Comparison of ENCODE assay signal across 8 mouse cellular contexts in the genomic region with DNA sequence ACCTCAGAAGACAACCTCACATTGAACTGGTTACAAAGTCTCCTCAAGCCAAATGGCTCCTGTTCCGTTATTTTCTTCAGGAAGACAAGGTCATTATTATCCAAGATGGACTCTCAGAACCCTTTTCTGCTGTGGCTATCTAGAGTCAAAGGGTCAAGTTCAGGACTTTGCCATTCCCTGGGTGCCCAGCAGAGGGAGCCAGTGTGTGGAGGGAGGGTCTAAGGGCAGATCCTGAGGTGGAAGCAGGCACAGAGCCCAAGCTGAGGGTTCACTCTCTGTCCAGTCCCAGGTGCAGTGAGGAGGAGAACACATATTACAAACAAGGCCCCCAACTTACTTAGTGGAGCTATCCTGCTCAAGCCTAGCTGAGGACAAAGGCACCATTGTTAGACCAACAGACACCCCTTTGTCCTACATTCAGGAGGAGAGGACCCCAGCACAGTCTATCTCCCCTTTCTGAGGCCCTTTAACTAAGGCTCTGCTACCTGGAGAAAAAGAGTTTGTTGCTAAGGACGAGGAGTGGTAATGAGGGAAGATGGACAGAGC. TPM values are rescaled to one million over a fixed set of nuclear protein-coding genes. Genes with fewer than 3 reads are reported as not detected.
DNase-seq lines count a peak whose midpoint lies in the region; ATAC-seq and TF ChIP-seq lines count a peak whose summit lies in the region.
"Had no signal": no experiment of that assay in that cellular context is flagged by ENCODE, and none has a peak within 500 bp of the region (broad histone marks: within the 10 kb centered on the region; RNA-seq: fewer than 3 reads in every experiment).

No protein-coding gene starts in this region.

- no peaks in the 10 kb centered on the region for H3K27me3 ChIP-seq in MEL (ENCODE audit: control insufficient read depth in 1 of 2, insufficient read depth in 2 of 2, low read length in 2 of 2)
- H3K27me3 ChIP-seq in heart, embryonic 11.5 days (ENCODE audit: control insufficient read depth, insufficient read depth, low read length), result no peaks in the 10 kb centered on the region
- no peaks in the 10 kb centered on the region for H3K27me3 ChIP-seq in megakaryocyte, embryonic 14.5 days (replicated peaks)
- no peaks in the 10 kb centered on the region for H3K27me3 ChIP-seq in stomach, embryonic 14.5 days (ENCODE audit: control insufficient read depth, insufficient read depth, low read length)

- H3K79me2 ChIP-seq in MEL (ENCODE audit: control insufficient read depth, insufficient read depth, low read length, poor library complexity), result peaks cover 51% of the 10 kb centered on the region

- peak; percentile 64 to 73 (median 69) for TF ChIP-seq CTCF in MEL (IDR thresholded peaks at IDR 0.05 in 2 of 3, conservative IDR thresholded peaks at IDR 0.05 in 1 of 3; ENCODE audit: control insufficient read depth in 1 of 3, insufficient read depth in 1 of 3, low read depth in 2 of 3, low read length in 3 of 3, poor library complexity in 1 of 3, severe bottlenecking in 1 of 3)

- H3K9ac ChIP-seq in MEL (ENCODE audit: control insufficient read depth, low read depth, low read length, poor library complexity, severe bottlenecking), result peak overlapping the region; percentile 64
- peak overlapping the region; percentile 60 for H3K9ac ChIP-seq in heart, embryonic 11.5 days (ENCODE audit: low read depth, low read length)
- H3K9ac ChIP-seq in stomach, embryonic 14.5 days (replicated peaks; ENCODE audit: low read depth, low read length), result no peak overlapping the region

- H3K9me3 ChIP-seq in MEL (replicated peaks; ENCODE audit: insufficient read depth, low read length), result no peaks in the 10 kb centered on the region
- no peaks in the 10 kb centered on the region for H3K9me3 ChIP-seq in heart, embryonic 11.5 days (replicated peaks; ENCODE audit: control insufficient read depth, low read length)
- H3K9me3 ChIP-seq in megakaryocyte, embryonic 14.5 days, result no peaks in the 10 kb centered on the region
- no peaks in the 10 kb centered on the region for H3K9me3 ChIP-seq in stomach, embryonic 14.5 days (ENCODE audit: control insufficient read depth, low read depth, low read length)

- WGBS in heart, embryonic 11.5 days (ENCODE audit: insufficient replicate concordance), result 30% methylated on average over 2 of the region's 2 CpGs
- WGBS in stomach, embryonic 14.5 days, result 21% methylated on average over 2 of the region's 2 CpGs

- H3K27ac ChIP-seq in MEL (ENCODE audit: control insufficient read depth, low read depth, low read length), result peak overlapping the region; percentile 92
- H3K27ac ChIP-seq in heart, embryonic 11.5 days (ENCODE audit: low read depth, low read length), result peak overlapping the region; percentile 50
- no peak overlapping the region for H3K27ac ChIP-seq in stomach, embryonic 14.5 days (ENCODE audit: low read length)

- peak; percentile 39 for ATAC-seq in CD4-positive, CD25-positive, alpha-beta regulatory T cell, adult 4 months
- ATAC-seq in heart, embryonic 11.5 days (replicated peaks; ENCODE audit: insufficient number of reproducible peaks, low FRiP score, low TSS enrichment), result no peak
- peak; percentile 39; the same call in 1 of the 2 replicates for ATAC-seq in stomach, embryonic 14.5 days (ENCODE audit: insufficient number of reproducible peaks, insufficient read depth, low FRiP score, low read depth)

- TF ChIP-seq EP300 in MEL (IDR thresholded peaks at IDR 0.05; ENCODE audit: low read depth in 1 of 2, low read length in 2 of 2), result no peak

- peaks cover 0 to 23% of the 10 kb centered on the region in 2 experiments; a peak in 3 of 4 replicates for H3K36me3 ChIP-seq in MEL (ENCODE audit: control insufficient read depth in 1 of 2, insufficient read depth in 2 of 2, low read length in 2 of 2)
- peaks cover 32% of the 10 kb centered on the region for H3K36me3 ChIP-seq in heart, embryonic 11.5 days (ENCODE audit: control insufficient read depth, insufficient read depth, low read length)
- H3K36me3 ChIP-seq in megakaryocyte, embryonic 14.5 days (replicated peaks; ENCODE audit: low read length), result peaks cover 85% of the 10 kb centered on the region
- peaks cover 39% of the 10 kb centered on the region for H3K36me3 ChIP-seq in stomach, embryonic 14.5 days (ENCODE audit: control insufficient read depth, insufficient read depth, low read length)

- no peak; a peak in 1 of 4 replicates for TF ChIP-seq POLR2A in MEL (IDR thresholded peaks at IDR 0.05; ENCODE audit: control insufficient read depth in 1 of 2, insufficient read depth in 1 of 2, low read depth in 1 of 2, low read length in 2 of 2, poor library complexity in 1 of 2)

- peak overlapping the region in 1 of 2 experiments; percentile 48; a peak in 3 of 4 replicates for H3K4me3 ChIP-seq in MEL (ENCODE audit: control insufficient read depth in 1 of 2, insufficient read depth in 1 of 2, low read depth in 2 of 2, low read length in 2 of 2)
- peak overlapping the region; percentile 16 for H3K4me3 ChIP-seq in heart, embryonic 11.5 days (ENCODE audit: low read depth, low read length)
- H3K4me3 ChIP-seq in megakaryocyte, embryonic 14.5 days (replicated peaks), result peak overlapping the region; percentile 97
- H3K4me3 ChIP-seq in stomach, embryonic 14.5 days (ENCODE audit: low read depth, low read length), result no peak overlapping the region

- H3K4me1 ChIP-seq in MEL (ENCODE audit: control insufficient read depth in 1 of 2, insufficient read depth in 2 of 2, low read length in 2 of 2), result peaks cover 0 to 7% of the 10 kb centered on the region in 2 experiments; a peak in 3 of 4 replicates
- H3K4me1 ChIP-seq in heart, embryonic 11.5 days (ENCODE audit: control insufficient read depth, insufficient read depth, low read length), result peaks cover 9% of the 10 kb centered on the region
- H3K4me1 ChIP-seq in megakaryocyte, embryonic 14.5 days, result peaks cover 60% of the 10 kb centered on the region
- peaks cover 4% of the 10 kb centered on the region; the same call in 1 of the 2 replicates for H3K4me1 ChIP-seq in stomach, embryonic 14.5 days (ENCODE audit: control insufficient read depth, insufficient read depth, low read length)

- H3K4me2 ChIP-seq in heart, embryonic 11.5 days, result peak overlapping the region; percentile 58
- no peak overlapping the region for H3K4me2 ChIP-seq in stomach, embryonic 14.5 days (replicated peaks; ENCODE audit: low read depth, low read length)

- peak; percentile 36 for TF ChIP-seq RAD21 in MEL (IDR thresholded peaks at IDR 0.05; ENCODE audit: low read depth, low read length)

- peak; percentile 50 for DNase-seq in MEL (ENCODE audit: low read depth, low spot score)
- peak; percentile 79 for DNase-seq in embryo, embryonic 10 days (ENCODE audit: low spot score)
- DNase-seq in kidney, postnatal 4 days, result peak; percentile 82

TF ChIP-seq in MEL, 35 proteins besides CTCF, POLR2A, EP300 and RAD21:
- TF ChIP-seq CHD2 (IDR thresholded peaks at IDR 0.05; ENCODE audit: low read length) (no peak), MEF2A (IDR thresholded peaks at IDR 0.05; ENCODE audit: extremely low read depth, insufficient replicate concordance, low read depth, low read length, poor library complexity, severe bottlenecking) (no peak), ZNF384 (IDR thresholded peaks at IDR 0.05; ENCODE audit: low read depth, low read length) (no peak), UBTF (IDR thresholded peaks at IDR 0.05; ENCODE audit: borderline replicate concordance, insufficient read depth, low read depth, low read length) (no peak), GATA1 (IDR thresholded peaks at IDR 0.05; ENCODE audit: low read depth, low read length) (no peak), ZKSCAN1 (IDR thresholded peaks at IDR 0.05; ENCODE audit: low read depth, low read length) (no peak), POLR2AphosphoS2 (IDR thresholded peaks at IDR 0.05; ENCODE audit: low read length) (no peak), SMC3 (IDR thresholded peaks at IDR 0.05; ENCODE audit: low read depth, low read length) (peak; percentile 64)

RNA-seq across cellular contexts. Expression of a gene that starts 7.9 kb away (rescaled TPM):
- polyA plus RNA-seq in CD4-positive, CD25-positive, alpha-beta regulatory T cell, adult 4 months (2017; shearing (Covaris generic)), result under 1 TPM; 0.34 to 0.84 TPM
- total RNA-seq in MEL (2012; rRNA removed), result 63.9 and 74.6 TPM in 2 replicates
- 100 to 1,000 TPM in 1 of 2 experiments, not detected in 1; 103 TPM for polyA plus RNA-seq in MEL (2012; ENCODE audit: insufficient read depth in 1 of 2, insufficient read length in 2 of 2, low read depth in 1 of 2, low replicate concordance in 2 of 2, missing spikeins in 1 of 2)
- polyA plus RNA-seq in heart, embryonic 11.5 days (2014; fragmentation: Nextera tagmentation; extraction: Ambion mirVana), result 21.9 and 24.2 TPM in 2 replicates
- 321 and 342 TPM in 2 replicates for polyA plus RNA-seq in megakaryocyte, embryonic 14.5 days (2012; ENCODE audit: insufficient read depth, low replicate concordance)
- 1.9 and 2.0 TPM in 2 replicates for polyA plus RNA-seq in stomach, embryonic 14.5 days (2014; fragmentation: Nextera tagmentation; extraction: Ambion mirVana)
- total RNA-seq: layer of hippocampus, postnatal 14 days had no signal

RNA-seq across cellular contexts. Expression of a gene that starts 10.0 kb away (rescaled TPM):
- 100 to 1,000 TPM; 322 to 361 TPM for polyA plus RNA-seq in CD4-positive, CD25-positive, alpha-beta regulatory T cell, adult 4 months (2017; shearing (Covaris generic))
- total RNA-seq in MEL (2012; rRNA removed), result 322 and 402 TPM in 2 replicates
- polyA plus RNA-seq in MEL (2012; ENCODE audit: insufficient read depth in 1 of 2, insufficient read length in 2 of 2, low read depth in 1 of 2, low replicate concordance in 2 of 2, missing spikeins in 1 of 2), result 100 to 1,000 TPM in 1 of 2 experiments, not detected in 1; 900 TPM
- 572 and 590 TPM in 2 replicates for polyA plus RNA-seq in heart, embryonic 11.5 days (2014; fragmentation: Nextera tagmentation; extraction: Ambion mirVana)
- polyA plus RNA-seq in megakaryocyte, embryonic 14.5 days (2012; ENCODE audit: insufficient read depth, low replicate concordance), result 12.1 and 56.4 TPM in 2 replicates
- 852 and 906 TPM in 2 replicates for polyA plus RNA-seq in stomach, embryonic 14.5 days (2014; fragmentation: Nextera tagmentation; extraction: Ambion mirVana)

RNA-seq across cellular contexts. Expression of a gene that starts 10.7 kb away (rescaled TPM):
- polyA plus RNA-seq in CD4-positive, CD25-positive, alpha-beta regulatory T cell, adult 4 months (2017; shearing (Covaris generic)), result 10 to 100 TPM; 20.0 to 24.9 TPM
- total RNA-seq in MEL (2012; rRNA removed), result 39.8 and 40.5 TPM in 2 replicates
- polyA plus RNA-seq in MEL (2012; ENCODE audit: insufficient read depth in 1 of 2, insufficient read length in 2 of 2, low read depth in 1 of 2, low replicate concordance in 2 of 2, missing spikeins in 1 of 2), result 10 to 100 TPM; 42.4 to 67.1 TPM
- 139 and 146 TPM in 2 replicates for polyA plus RNA-seq in heart, embryonic 11.5 days (2014; fragmentation: Nextera tagmentation; extraction: Ambion mirVana)
- 0.77 and 1.5 TPM in 2 replicates for polyA plus RNA-seq in megakaryocyte, embryonic 14.5 days (2012; ENCODE audit: insufficient read depth, low replicate concordance)
- polyA plus RNA-seq in stomach, embryonic 14.5 days (2014; fragmentation: Nextera tagmentation; extraction: Ambion mirVana), result 141 and 154 TPM in 2 replicates

RNA-seq across cellular contexts. Expression of a gene that starts 22.2 kb away (rescaled TPM):
- polyA plus RNA-seq in CD4-positive, CD25-positive, alpha-beta regulatory T cell, adult 4 months (2017; shearing (Covaris generic)), result 100 to 1,000 TPM; 213 to 244 TPM
- 46.7 and 48.0 TPM in 2 replicates for total RNA-seq in MEL (2012; rRNA removed)
- polyA plus RNA-seq in MEL (2012; ENCODE audit: insufficient read depth in 1 of 2, insufficient read length in 2 of 2, low read depth in 1 of 2, low replicate concordance in 2 of 2, missing spikeins in 1 of 2), result 100 to 1,000 TPM; 117 to 822 TPM
- polyA plus RNA-seq in heart, embryonic 11.5 days (2014; fragmentation: Nextera tagmentation; extraction: Ambion mirVana), result 217 and 221 TPM in 2 replicates
- polyA plus RNA-seq in megakaryocyte, embryonic 14.5 days (2012; ENCODE audit: insufficient read depth, low replicate concordance), result 33.2 and 56.2 TPM in 2 replicates
- 281 and 289 TPM in 2 replicates for polyA plus RNA-seq in stomach, embryonic 14.5 days (2014; fragmentation: Nextera tagmentation; extraction: Ambion mirVana)
